Mouse (Mus musculus): ENCODE results near the gene Pdcd10.

DNA sequence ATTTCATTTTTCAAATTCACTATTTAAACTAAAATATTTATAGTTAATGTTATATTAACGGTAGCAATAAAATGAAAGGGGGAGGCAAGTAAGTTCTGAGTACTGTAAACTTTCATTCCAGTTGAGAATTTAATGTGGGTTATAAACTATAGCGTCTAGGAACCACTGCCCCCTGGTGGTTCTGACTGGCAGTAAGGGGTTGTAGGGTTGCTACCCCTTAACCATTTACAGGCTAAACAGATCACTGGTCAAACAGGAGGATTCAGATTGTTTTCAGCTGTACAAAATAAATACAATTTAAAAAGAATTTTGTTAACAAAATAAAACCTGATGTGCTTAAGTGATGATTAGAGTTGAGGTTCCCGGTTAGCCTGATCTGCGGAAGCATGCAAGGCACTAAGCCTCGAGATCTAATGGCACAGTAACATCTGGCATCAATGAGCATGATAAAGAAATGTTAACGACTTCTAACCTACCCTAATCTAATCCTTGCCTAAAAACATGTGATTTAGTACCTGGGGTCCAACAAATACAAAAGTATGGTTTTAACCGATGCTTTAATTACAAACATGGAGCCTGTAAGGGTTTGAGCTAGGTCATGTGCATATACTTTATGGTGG is 38.9 kb downstream of the Pdcd10 start:
- TF ChIP-seq EP300 (IDR thresholded peaks at IDR 0.05; ENCODE audit: low read depth) (no peak), CTCF (IDR thresholded peaks at IDR 0.05; ENCODE audit: low read depth) (peak; percentile 70)

Data from heart, postnatal 0 days (tissue).